Mouse (Mus musculus) kidney, embryonic 16.5 days (tissue): ENCODE measurements around the gene Spout1. TPM values are rescaled to one million over a fixed set of nuclear protein-coding genes. Genes with fewer than 3 reads are reported as not detected.

Experiments used
- polyA plus RNA-seq: library from polyadenylated mRNA; unstranded; fragments of >200 nt; fragmentation: Nextera tagmentation; extraction: Ambion mirVana; gene quantifications from 2 replicates; pipeline ENCODE4 v1.2.1, GENCODE M21; 2015

Spout1 gene
- polyA plus RNA-seq, 1 experiment from 2014 or later, result 93.2 TPM

Other genes with a start within 250 kb of the Spout1 start
- gene Gle1, start 243.0 kb downstream of the Spout1 start, polyA plus RNA-seq, result 63.9 and 67.6 TPM in 2 replicates
- 102 and 109 TPM in 2 replicates for gene Sptan1, start 212.9 kb downstream of the Spout1 start, polyA plus RNA-seq
- gene Wdr34, start 129.6 kb downstream of the Spout1 start, polyA plus RNA-seq, result 42.5 and 44.1 TPM in 2 replicates
- gene Set, start 121.1 kb downstream of the Spout1 start, polyA plus RNA-seq, result 430 and 458 TPM in 2 replicates
- gene Pkn3, start 100.8 kb downstream of the Spout1 start, polyA plus RNA-seq, result 13.5 and 15.9 TPM in 2 replicates
- 41.6 and 42.6 TPM in 2 replicates for gene Zdhhc12, start 84.8 kb downstream of the Spout1 start, polyA plus RNA-seq
- gene Zer1, start 53.9 kb downstream of the Spout1 start, polyA plus RNA-seq, result 5.6 and 8.0 TPM in 2 replicates
- gene Tbc1d13, start 44.7 kb downstream of the Spout1 start, polyA plus RNA-seq, result 8.2 and 12.3 TPM in 2 replicates
- gene Endog, start 7.0 kb downstream of the Spout1 start, polyA plus RNA-seq, result 22.0 and 22.8 TPM in 2 replicates
- gene Kyat1, start 27.4 kb upstream of the Spout1 start, polyA plus RNA-seq, result 12.0 and 13.4 TPM in 2 replicates
- 43.8 and 46.2 TPM in 2 replicates for gene Lrrc8a, start 59.3 kb upstream of the Spout1 start, polyA plus RNA-seq
- gene Gm28035, start 62.1 kb upstream of the Spout1 start, polyA plus RNA-seq, result 0.45 TPM in 2 replicates
- 15.8 and 16.0 TPM in 2 replicates for gene Phyhd1, start 87.7 kb upstream of the Spout1 start, polyA plus RNA-seq
- not detected in 2 replicates for gene Gm28038, start 102.6 kb upstream of the Spout1 start, polyA plus RNA-seq
- gene Dolk, start 107.9 kb upstream of the Spout1 start, polyA plus RNA-seq, result 42.6 and 44.2 TPM in 2 replicates
- 37.6 and 47.9 TPM in 2 replicates for gene Nup188, start 107.9 kb upstream of the Spout1 start, polyA plus RNA-seq
- 100 and 102 TPM in 2 replicates for gene Sh3glb2, start 180.9 kb upstream of the Spout1 start, polyA plus RNA-seq
- gene Miga2, start 185.8 kb upstream of the Spout1 start, polyA plus RNA-seq, result 32.0 and 34.9 TPM in 2 replicates
- gene Dolpp1, start 213.8 kb upstream of the Spout1 start, polyA plus RNA-seq, result 44.2 and 46.8 TPM in 2 replicates
- 40.9 and 44.2 TPM in 2 replicates for gene Crat, start 237.4 kb upstream of the Spout1 start, polyA plus RNA-seq
- 184 and 191 TPM in 2 replicates for gene Ptpa, start 237.6 kb upstream of the Spout1 start, polyA plus RNA-seq